24 mouse cellular contexts compared by ENCODE assay signal in genomic region chr6:8495827-8496222, GRCm38 (mm10). TPM values are rescaled to one million over a fixed set of nuclear protein-coding genes. Genes with fewer than 3 reads are reported as not detected.
DNase-seq lines count a peak whose midpoint lies in the region; ATAC-seq and TF ChIP-seq lines count a peak whose summit lies in the region.
"Had no signal": no experiment of that assay in that cellular context is flagged by ENCODE, and none has a peak within 500 bp of the region (broad histone marks: within the 10 kb centered on the region; RNA-seq: fewer than 3 reads in every experiment).

No protein-coding gene starts in this region.

- DNase-seq in heart, postnatal 0 days (ENCODE audit: low spot score), result no peak
- no peak for DNase-seq in heart, postnatal 25 days (ENCODE audit: low spot score)
- DNase-seq in lung, postnatal 25 days (ENCODE audit: low spot score), result no peak
- no peak for DNase-seq in CH12.LX (ENCODE audit: extremely low read depth)
- no peak for DNase-seq in layer of hippocampus, postnatal 10 days (ENCODE audit: low spot score in 2 of 2)
- DNase-seq: adrenal gland, postnatal 10 days; cerebellum, postnatal 10 days; embryo, embryonic 11 days; gastrocnemius, adult 2 months; heart, adult 2 months; heart, postnatal 36 days; layer of hippocampus, adult 9-11 months; lung, postnatal 14 days; retina, postnatal 1 day; thymus, postnatal 4 days had no signal

- no peak for TF ChIP-seq POLR2A in CH12.LX (IDR thresholded peaks at IDR 0.05; ENCODE audit: low read depth, low read length)

- H3K79me2 ChIP-seq in CH12.LX (replicated peaks; ENCODE audit: control insufficient read depth, extremely low read depth, insufficient read depth, poor library complexity, severe bottlenecking), result no peaks in the 10 kb centered on the region

- TF ChIP-seq RAD21 in CH12.LX (IDR thresholded peaks at IDR 0.05; ENCODE audit: low read depth, low read length), result no peak

- 61% methylated on average over 4 of the region's 4 CpGs for WGBS in heart, postnatal 0 days
- 44% methylated on average over 4 of the region's 4 CpGs for WGBS in lung, embryonic 16.5 days
- WGBS in forebrain, embryonic 16.5 days, result 74% methylated on average over 4 of the region's 4 CpGs

- 0 out of 2 replicates have a peak overlapping the region, but pooled peaks have one; percentile 15 for H3K4me2 ChIP-seq in heart, postnatal 0 days (ENCODE audit: low read depth, low read length)
- no peak overlapping the region for H3K4me2 ChIP-seq in lung, embryonic 16.5 days (ENCODE audit: low read depth, low read length)
- H3K4me2 ChIP-seq in CH12.LX (ENCODE audit: insufficient read depth, low read depth, poor library complexity, severe bottlenecking), result peak overlapping the region; percentile 89
- H3K4me2 ChIP-seq in forebrain, embryonic 16.5 days (ENCODE audit: low read length), result no peak overlapping the region
- H3K4me2 ChIP-seq: hindbrain, embryonic 14.5 days; liver, embryonic 12.5 days had no signal

- no peak overlapping the region for H3K4me3 ChIP-seq in heart, postnatal 0 days (ENCODE audit: low read depth, low read length)
- H3K4me3 ChIP-seq in lung, embryonic 16.5 days (ENCODE audit: low read length), result no peak overlapping the region
- H3K4me3 ChIP-seq in CH12.LX (replicated peaks in 1 of 3; ENCODE audit: low read depth in 2 of 3, low read length in 2 of 3, poor library complexity in 1 of 3), result no peak overlapping the region
- no peak overlapping the region for H3K4me3 ChIP-seq in forebrain, embryonic 16.5 days (replicated peaks; ENCODE audit: low read length)
- H3K4me3 ChIP-seq: forebrain, embryonic 10.5 days; gastrocnemius, adult 2 months; heart, adult 2 months; liver, embryonic 12.5 days; midbrain, embryonic 10.5 days had no signal

- no peaks in the 10 kb centered on the region for H3K27me3 ChIP-seq in heart, postnatal 0 days (ENCODE audit: control insufficient read depth, insufficient read depth, low read length)
- no peaks in the 10 kb centered on the region for H3K27me3 ChIP-seq in lung, embryonic 16.5 days (ENCODE audit: control insufficient read depth, insufficient read depth, low read depth, low read length)
- H3K27me3 ChIP-seq in CH12.LX (replicated peaks), result no peaks in the 10 kb centered on the region
- no peaks in the 10 kb centered on the region for H3K27me3 ChIP-seq in forebrain, embryonic 16.5 days (replicated peaks; ENCODE audit: control insufficient read depth, insufficient read depth, low read length)
- H3K27me3 ChIP-seq: liver, embryonic 12.5 days; Patski had no signal

- H3K4me1 ChIP-seq in heart, postnatal 0 days (ENCODE audit: control insufficient read depth, insufficient read depth), result no peaks in the 10 kb centered on the region; the same call in 1 of the 2 replicates
- H3K4me1 ChIP-seq in lung, embryonic 16.5 days (replicated peaks; ENCODE audit: control insufficient read depth, insufficient read depth, low read length), result peaks cover 6% of the 10 kb centered on the region; the same call in 1 of the 2 replicates
- H3K4me1 ChIP-seq in CH12.LX (ENCODE audit: control insufficient read depth in 1 of 2, insufficient read depth in 2 of 2), result peaks cover 7 to 57% of the 10 kb centered on the region in 2 experiments
- H3K4me1 ChIP-seq in forebrain, embryonic 16.5 days (replicated peaks; ENCODE audit: control insufficient read depth, insufficient read depth, low read length), result no peaks in the 10 kb centered on the region
- H3K4me1 ChIP-seq: forebrain, embryonic 10.5 days; liver, embryonic 12.5 days; midbrain, embryonic 10.5 days had no signal

- TF ChIP-seq EP300 in heart, postnatal 0 days (IDR thresholded peaks at IDR 0.05; ENCODE audit: low read depth), result no peak
- TF ChIP-seq EP300 in CH12.LX (IDR thresholded peaks at IDR 0.05; ENCODE audit: low read length), result no peak

- H3K27ac ChIP-seq in heart, postnatal 0 days (ENCODE audit: low read depth), result no peak overlapping the region
- peak overlapping the region; percentile 37; the same call in 1 of the 2 replicates for H3K27ac ChIP-seq in lung, embryonic 16.5 days (ENCODE audit: low read length)
- no peak overlapping the region for H3K27ac ChIP-seq in CH12.LX (ENCODE audit: insufficient read depth, low read depth)
- H3K27ac ChIP-seq in forebrain, embryonic 16.5 days (ENCODE audit: low read length), result no peak overlapping the region
- H3K27ac ChIP-seq: forebrain, embryonic 10.5 days; gastrocnemius, adult 2 months; heart, adult 2 months; hindbrain, embryonic 14.5 days; liver, embryonic 12.5 days; midbrain, embryonic 10.5 days had no signal

- H3K9ac ChIP-seq in heart, postnatal 0 days (replicated peaks; ENCODE audit: low read depth, low read length), result no peak overlapping the region
- H3K9ac ChIP-seq in lung, embryonic 16.5 days (ENCODE audit: low read length), result no peak overlapping the region
- H3K9ac ChIP-seq in CH12.LX (ENCODE audit: insufficient read depth, low read depth), result peak overlapping the region; percentile 45
- H3K9ac ChIP-seq in forebrain, embryonic 16.5 days (replicated peaks; ENCODE audit: low read depth, low read length), result no peak overlapping the region
- H3K9ac ChIP-seq: hindbrain, embryonic 14.5 days; liver, embryonic 12.5 days had no signal

- dilution Hi-C loops in CH12.LX (cut with MboI; ENCODE audit: extremely low pct_ligation_motif_present, extremely low pct_unique_long_range_greater_than_20kb, low sequenced_read_pairs), result no loop called here

- H3K9me3 ChIP-seq in heart, postnatal 0 days (replicated peaks; ENCODE audit: control insufficient read depth, low read length), result no peaks in the 10 kb centered on the region
- H3K9me3 ChIP-seq in lung, embryonic 16.5 days (ENCODE audit: control insufficient read depth, low read length), result no peaks in the 10 kb centered on the region
- peaks cover 5% of the 10 kb centered on the region for H3K9me3 ChIP-seq in CH12.LX (replicated peaks; ENCODE audit: low read length)
- no peaks in the 10 kb centered on the region for H3K9me3 ChIP-seq in forebrain, embryonic 16.5 days (ENCODE audit: control insufficient read depth, low read length)
- H3K9me3 ChIP-seq: forebrain, embryonic 10.5 days; liver, embryonic 12.5 days; midbrain, embryonic 10.5 days had no signal

- H3K36me3 ChIP-seq in heart, postnatal 0 days (replicated peaks; ENCODE audit: control insufficient read depth, insufficient read depth, low read length), result no peaks in the 10 kb centered on the region
- no peaks in the 10 kb centered on the region for H3K36me3 ChIP-seq in lung, embryonic 16.5 days (ENCODE audit: control insufficient read depth, insufficient read depth, low read length)
- no peaks in the 10 kb centered on the region for H3K36me3 ChIP-seq in CH12.LX (replicated peaks in 1 of 2; ENCODE audit: control insufficient read depth in 1 of 2, insufficient read depth in 1 of 2, low read length in 1 of 2)
- no peaks in the 10 kb centered on the region for H3K36me3 ChIP-seq in forebrain, embryonic 16.5 days (ENCODE audit: control insufficient read depth, insufficient read depth)
- H3K36me3 ChIP-seq: forebrain, embryonic 10.5 days; liver, embryonic 12.5 days; midbrain, embryonic 10.5 days had no signal

- TF ChIP-seq CTCF in heart, postnatal 0 days (IDR thresholded peaks at IDR 0.05; ENCODE audit: low read depth), result no peak
- no peak for TF ChIP-seq CTCF in CH12.LX (conservative IDR thresholded peaks at IDR 0.05 in 1 of 2, IDR thresholded peaks at IDR 0.05 in 1 of 2; ENCODE audit: low read depth in 2 of 2, low read length in 2 of 2)

- in situ Hi-C loops in CH12.LX (cut with MboI; ENCODE audit: low pct_ligation_motif_present, low pct_unique_long_range_greater_than_20kb, low sequenced_read_pairs), result loop anchor here (10.0 kb wide), 1 partner anchor 201 kb away; no protein-coding TSS in a partner anchor

- ATAC-seq in heart, postnatal 0 days (ENCODE audit: insufficient read depth, low read depth), result no peak
- ATAC-seq in lung, embryonic 16.5 days (ENCODE audit: low read depth), result peak; percentile 45; the same call in 1 of the 2 replicates
- 0 out of 2 replicates have a peak, but pooled peaks have one; percentile 3 for ATAC-seq in megakaryocyte progenitor cell, adult 5-6 weeks (replicated peaks; ENCODE audit: poor library complexity)
- ATAC-seq in forebrain, embryonic 16.5 days, result no peak
- ATAC-seq: intestine, embryonic 16.5 days; liver, embryonic 12.5 days; Patski had no signal

- intact Hi-C loops in heart, postnatal 25 days (cut with DNase I), result no loop called here

TF ChIP-seq in CH12.LX, 34 proteins besides CTCF, POLR2A, EP300 and RAD21:
- TF ChIP-seq SMC3 (IDR thresholded peaks at IDR 0.05; ENCODE audit: low read depth, low read length) (no peak), TBP (conservative IDR thresholded peaks at IDR 0.05; ENCODE audit: low read depth, low read length) (0 out of 2 replicates have a peak, but pooled peaks have one; percentile 13)

RNA-seq across cellular contexts. Expression of gene Glcci1, which starts 13.6 kb away (rescaled TPM):
- 14.3 and 23.4 TPM in 2 replicates for total RNA-seq in heart, postnatal 0 days (2014; rRNA removed; ENCODE audit: low replicate concordance)
- polyA plus RNA-seq in heart, postnatal 0 days (2015; fragmentation: Nextera tagmentation; extraction: Ambion mirVana), result 2.7 and 3.2 TPM in 2 replicates
- 10 to 100 TPM in 1 of 2 experiments, 1 to 10 TPM in 1; 8.8 to 10.8 TPM for total RNA-seq in heart, postnatal 25 days (2021)
- polyA plus RNA-seq in lung, embryonic 16.5 days (2015; fragmentation: Nextera tagmentation; extraction: Ambion mirVana), result 3.8 and 6.2 TPM in 2 replicates
- total RNA-seq in CH12.LX (2012; rRNA removed), result 1.9 and 4.4 TPM in 2 replicates
- total RNA-seq in CH12.LX (2014; rRNA removed), result 2.4 and 2.5 TPM in 2 replicates
- 3.5 and 4.8 TPM in 2 replicates for polyA plus RNA-seq in CH12.LX (2012; ENCODE audit: insufficient read length, low read depth)
- total RNA-seq in megakaryocyte progenitor cell, adult 5-6 weeks (2015), result 5.1 and 7.1 TPM in 2 replicates
- 0.54 and 5.1 TPM in 2 replicates for total RNA-seq in megakaryocyte progenitor cell, adult 5-6 weeks (2017)
- total RNA-seq in layer of hippocampus, postnatal 10 days (2021), result 10 to 100 TPM; 29.3 to 36.4 TPM
- 12.2 and 16.2 TPM in 2 replicates for polyA plus RNA-seq in forebrain, embryonic 16.5 days (2015; fragmentation: Nextera tagmentation; extraction: Ambion mirVana)

Comparison
In these comparisons a context has a peak if more than half of its experiments do, and no peak if none do; other contexts are left out.
1. ATAC-seq: peak in lung, embryonic 16.5 days (single experiment) and megakaryocyte progenitor cell, adult 5-6 weeks (single experiment); none in heart, postnatal 0 days (single experiment) and forebrain, embryonic 16.5 days (single experiment).
2. H3K4me2 ChIP-seq: peak in heart, postnatal 0 days (single experiment) and CH12.LX (single experiment); none in lung, embryonic 16.5 days (single experiment) and forebrain, embryonic 16.5 days (single experiment).